Mouse (Mus musculus): Measurements from ENCODE around the gene Chid1. TPM values are rescaled to one million over a fixed set of nuclear protein-coding genes. Genes with fewer than 3 reads are reported as not detected.

Gene Chid1
- polyA plus RNA-seq, 1 experiment from 2014 or later, result 33.3 TPM

- Histone ChIP-seq H3K27ac (replicated peaks in 1 of 2; ENCODE audit: control insufficient read depth in 1 of 2, insufficient read depth in 1 of 2, low read depth in 2 of 2, low read length in 2 of 2) (no peak overlapping the region), H3K9ac (ENCODE audit: low read length) (no peak overlapping the region), H3K4me2 (ENCODE audit: low read length) (no peak overlapping the region), H3K27me3 (ENCODE audit: control insufficient read depth, insufficient read depth, low read length) (no peaks in the 10 kb centered on the region), H3K4me3 (ENCODE audit: control insufficient read depth in 1 of 2, insufficient read depth in 1 of 2, low read depth in 1 of 2, low read length in 2 of 2) (no peak overlapping the region), H3K36me3 (ENCODE audit: control insufficient read depth, insufficient read depth, low read length) (peaks cover 6% of the 10 kb centered on the region; the same call in 1 of the 2 replicates), H3K9me3 (ENCODE audit: control insufficient read depth, low read length) (no peaks in the 10 kb centered on the region), H3K4me1 (ENCODE audit: control insufficient read depth in 2 of 2, insufficient read depth in 2 of 2, low read length in 2 of 2) (peaks cover 12 to 21% of the 10 kb centered on the region in 2 experiments)
- 53% methylated on average over 2 of the region's 2 CpGs for WGBS
- ATAC-seq (ENCODE audit: insufficient number of reproducible peaks, insufficient read depth, low FRiP score, low read depth), result no peak
Observed at GRCm38 (mm10) chr7:141506278-141506677, 33.4 kb downstream of the Chid1 start.

DNA sequence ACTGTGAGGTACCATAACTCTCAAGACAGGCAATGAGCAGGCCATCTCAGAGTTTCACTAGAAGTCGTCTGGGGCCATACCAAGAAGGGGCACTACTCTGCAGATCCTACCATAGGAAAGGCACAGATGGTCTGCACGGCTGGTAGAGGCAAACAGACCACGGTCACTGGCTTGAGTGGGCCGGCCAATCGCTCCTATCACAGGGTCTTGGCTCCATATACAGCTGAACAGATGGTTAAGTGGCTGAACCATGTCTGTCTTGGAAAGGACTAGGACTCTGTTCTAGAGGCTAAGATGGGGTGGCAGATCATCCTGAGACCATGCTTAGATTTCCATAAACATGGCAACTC lies 37.1 kb downstream of the Chid1 start:
- H3K36me3 ChIP-seq (ENCODE audit: control insufficient read depth, insufficient read depth, low read length), result 0 out of 2 replicates have a peak, but pooled peaks cover 11% of the 10 kb centered on the region
- 96% methylated on average over 5 of the region's 5 CpGs for WGBS
- H3K27ac ChIP-seq (replicated peaks in 1 of 2; ENCODE audit: control insufficient read depth in 1 of 2, insufficient read depth in 1 of 2, low read depth in 2 of 2, low read length in 2 of 2), result no peak overlapping the region
- H3K4me1 ChIP-seq (ENCODE audit: control insufficient read depth in 2 of 2, insufficient read depth in 2 of 2, low read length in 2 of 2), result peaks cover 10 to 13% of the 10 kb centered on the region in 2 experiments
- H3K9ac ChIP-seq (ENCODE audit: low read length), result no peak overlapping the region
- no peak overlapping the region for H3K4me3 ChIP-seq (ENCODE audit: control insufficient read depth in 1 of 2, insufficient read depth in 1 of 2, low read depth in 1 of 2, low read length in 2 of 2)
- no peak overlapping the region for H3K4me2 ChIP-seq (ENCODE audit: low read length)
- ATAC-seq (ENCODE audit: insufficient number of reproducible peaks, insufficient read depth, low FRiP score, low read depth), result no peak
- no peaks in the 10 kb centered on the region for H3K27me3 ChIP-seq (ENCODE audit: control insufficient read depth, insufficient read depth, low read length)
- H3K9me3 ChIP-seq (ENCODE audit: control insufficient read depth, low read length), result no peaks in the 10 kb centered on the region

DNA sequence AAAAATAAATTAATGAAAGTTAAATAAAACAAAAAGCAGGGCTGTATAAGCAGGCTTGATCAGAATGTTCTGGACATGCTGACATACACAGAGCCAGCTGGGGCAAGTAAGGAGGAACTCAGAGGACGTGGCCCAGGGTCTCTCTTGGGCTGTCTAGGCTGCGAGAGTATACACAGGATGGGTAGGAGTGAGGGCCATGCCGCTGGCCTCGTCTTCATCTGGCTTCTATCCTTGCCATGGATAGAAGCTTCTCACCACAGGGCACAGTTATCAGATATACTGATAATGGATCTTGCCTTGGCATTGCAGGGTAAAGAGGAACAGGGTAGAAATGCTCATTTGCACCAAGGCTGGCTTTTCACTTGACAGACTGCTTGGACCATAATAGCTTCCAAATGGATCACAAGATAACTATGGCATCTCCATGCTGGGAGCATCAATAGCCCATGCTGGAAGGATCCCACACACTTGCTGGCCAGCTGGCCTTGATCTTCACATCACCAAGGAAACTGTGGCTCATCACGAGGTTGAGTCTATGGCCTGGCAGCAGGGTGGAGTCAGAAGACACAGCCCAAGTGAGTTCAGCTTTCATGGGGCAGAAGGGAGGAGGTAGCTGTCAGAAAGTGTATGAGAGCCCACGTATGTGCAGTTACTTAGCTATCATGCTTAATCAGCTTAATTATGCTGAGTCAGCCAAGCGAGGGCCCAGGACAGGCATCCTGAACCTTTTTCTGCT lies 37.7 kb downstream of the Chid1 start:
- no peak for ATAC-seq (ENCODE audit: insufficient number of reproducible peaks, insufficient read depth, low FRiP score, low read depth)
- Histone ChIP-seq H3K27me3 (ENCODE audit: control insufficient read depth, insufficient read depth, low read length) (no peaks in the 10 kb centered on the region), H3K36me3 (ENCODE audit: control insufficient read depth, insufficient read depth, low read length) (0 out of 2 replicates have a peak, but pooled peaks cover 11% of the 10 kb centered on the region), H3K4me1 (ENCODE audit: control insufficient read depth in 2 of 2, insufficient read depth in 2 of 2, low read length in 2 of 2) (peaks cover 14 to 19% of the 10 kb centered on the region in 2 experiments), H3K9me3 (ENCODE audit: control insufficient read depth, low read length) (no peaks in the 10 kb centered on the region), H3K4me3 (ENCODE audit: control insufficient read depth in 1 of 2, insufficient read depth in 1 of 2, low read depth in 1 of 2, low read length in 2 of 2) (no peak overlapping the region), H3K9ac (ENCODE audit: low read length) (no peak overlapping the region), H3K4me2 (ENCODE audit: low read length) (no peak overlapping the region), H3K27ac (replicated peaks in 1 of 2; ENCODE audit: control insufficient read depth in 1 of 2, insufficient read depth in 1 of 2, low read depth in 2 of 2, low read length in 2 of 2) (no peak overlapping the region)
- 86% methylated on average over 7 of the region's 7 CpGs for WGBS

- Histone ChIP-seq H3K4me3 (ENCODE audit: control insufficient read depth in 1 of 2, insufficient read depth in 1 of 2, low read depth in 1 of 2, low read length in 2 of 2) (no peak overlapping the region), H3K9me3 (ENCODE audit: control insufficient read depth, low read length) (no peaks in the 10 kb centered on the region), H3K4me1 (ENCODE audit: control insufficient read depth in 2 of 2, insufficient read depth in 2 of 2, low read length in 2 of 2) (peaks cover 16 to 22% of the 10 kb centered on the region in 2 experiments), H3K27ac (replicated peaks in 1 of 2; ENCODE audit: control insufficient read depth in 1 of 2, insufficient read depth in 1 of 2, low read depth in 2 of 2, low read length in 2 of 2) (peak overlapping the region in 1 of 2 experiments; percentile 60; a peak in 2 of 4 replicates), H3K36me3 (ENCODE audit: control insufficient read depth, insufficient read depth, low read length) (peaks cover 31% of the 10 kb centered on the region), H3K4me2 (ENCODE audit: low read length) (no peak overlapping the region), H3K27me3 (ENCODE audit: control insufficient read depth, insufficient read depth, low read length) (no peaks in the 10 kb centered on the region), H3K9ac (ENCODE audit: low read length) (0 out of 2 replicates have a peak overlapping the region, but pooled peaks have one; percentile 11)
- ATAC-seq (ENCODE audit: insufficient number of reproducible peaks, insufficient read depth, low FRiP score, low read depth), result no peak
- 68% methylated on average over 3 of the region's 3 CpGs for WGBS
Observed at GRCm38 (mm10) chr7:141497600-141497999, 42.1 kb downstream of the Chid1 start.

DNA sequence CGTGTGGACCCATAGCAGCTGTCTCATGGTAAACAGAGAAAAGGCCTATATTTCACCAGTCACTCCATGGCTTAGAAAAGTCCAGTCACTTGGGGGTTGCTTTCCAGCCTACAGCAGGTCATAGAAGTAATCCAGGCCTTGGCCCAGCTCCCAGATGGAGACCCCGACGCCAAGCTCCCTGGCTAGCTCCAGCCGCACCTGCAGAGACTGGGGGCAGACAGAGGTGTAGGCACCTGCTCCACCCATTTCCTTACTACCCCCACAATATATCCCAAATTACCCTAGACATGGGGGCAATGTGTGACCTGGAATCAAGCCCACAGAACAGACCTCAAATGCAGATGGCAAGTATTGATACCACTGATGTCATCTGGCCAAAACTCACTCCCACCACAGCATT lies 43.7 kb downstream of the Chid1 start:
- no peak overlapping the region for H3K4me2 ChIP-seq (ENCODE audit: low read length)
- H3K9ac ChIP-seq (ENCODE audit: low read length), result no peak overlapping the region
- no peak overlapping the region for H3K27ac ChIP-seq (replicated peaks in 1 of 2; ENCODE audit: control insufficient read depth in 1 of 2, insufficient read depth in 1 of 2, low read depth in 2 of 2, low read length in 2 of 2)
- H3K4me1 ChIP-seq (ENCODE audit: control insufficient read depth in 2 of 2, insufficient read depth in 2 of 2, low read length in 2 of 2), result peaks cover 16 to 22% of the 10 kb centered on the region in 2 experiments
- no peak overlapping the region for H3K4me3 ChIP-seq (ENCODE audit: control insufficient read depth in 1 of 2, insufficient read depth in 1 of 2, low read depth in 1 of 2, low read length in 2 of 2)
- H3K27me3 ChIP-seq (ENCODE audit: control insufficient read depth, insufficient read depth, low read length), result no peaks in the 10 kb centered on the region
- ATAC-seq (ENCODE audit: insufficient number of reproducible peaks, insufficient read depth, low FRiP score, low read depth), result no peak
- H3K9me3 ChIP-seq (ENCODE audit: control insufficient read depth, low read length), result no peaks in the 10 kb centered on the region
- H3K36me3 ChIP-seq (ENCODE audit: control insufficient read depth, insufficient read depth, low read length), result peaks cover 42% of the 10 kb centered on the region
- WGBS, result 75% methylated on average over 4 of the region's 4 CpGs

GRCm38 (mm10) chr7:141495379-141495778 lies 44.3 kb downstream of the Chid1 start:
- H3K27me3 ChIP-seq (ENCODE audit: control insufficient read depth, insufficient read depth, low read length), result no peaks in the 10 kb centered on the region
- ATAC-seq (ENCODE audit: insufficient number of reproducible peaks, insufficient read depth, low FRiP score, low read depth), result no peak
- H3K9ac ChIP-seq (ENCODE audit: low read length), result no peak overlapping the region
- H3K4me1 ChIP-seq (ENCODE audit: control insufficient read depth in 2 of 2, insufficient read depth in 2 of 2, low read length in 2 of 2), result peaks cover 16 to 22% of the 10 kb centered on the region in 2 experiments
- no peak overlapping the region for H3K4me2 ChIP-seq (ENCODE audit: low read length)
- 89% methylated on average over 2 of the region's 2 CpGs for WGBS
- no peaks in the 10 kb centered on the region for H3K9me3 ChIP-seq (ENCODE audit: control insufficient read depth, low read length)
- no peak overlapping the region for H3K27ac ChIP-seq (replicated peaks in 1 of 2; ENCODE audit: control insufficient read depth in 1 of 2, insufficient read depth in 1 of 2, low read depth in 2 of 2, low read length in 2 of 2)
- peaks cover 45% of the 10 kb centered on the region for H3K36me3 ChIP-seq (ENCODE audit: control insufficient read depth, insufficient read depth, low read length)
- no peak overlapping the region for H3K4me3 ChIP-seq (ENCODE audit: control insufficient read depth in 1 of 2, insufficient read depth in 1 of 2, low read depth in 1 of 2, low read length in 2 of 2)

DNA sequence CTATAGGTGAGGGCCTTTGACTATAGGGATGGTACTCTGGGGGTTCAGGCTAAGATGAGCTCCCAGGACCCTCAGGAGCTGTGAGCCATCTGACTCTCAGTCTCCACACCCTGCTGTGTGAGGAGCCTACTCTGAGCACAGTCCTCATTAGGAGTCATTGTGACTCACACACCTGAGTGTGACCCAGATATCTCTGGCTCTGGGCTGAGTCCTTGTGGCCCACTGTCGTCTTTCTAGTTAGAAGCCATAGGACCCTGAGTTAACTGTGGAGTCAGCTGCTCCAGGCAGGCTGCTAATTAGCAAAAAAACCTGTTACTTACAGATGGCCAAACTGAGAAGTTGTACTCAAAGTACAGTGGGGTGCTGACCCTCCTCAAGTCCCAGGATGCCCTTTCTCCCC lies 45.9 kb downstream of the Chid1 start:
- WGBS, result 68% methylated on average over 1 of the region's 1 CpGs
- no peak for ATAC-seq (ENCODE audit: insufficient number of reproducible peaks, insufficient read depth, low FRiP score, low read depth)
- Histone ChIP-seq H3K27me3 (ENCODE audit: control insufficient read depth, insufficient read depth, low read length) (no peaks in the 10 kb centered on the region), H3K9ac (ENCODE audit: low read length) (no peak overlapping the region), H3K9me3 (ENCODE audit: control insufficient read depth, low read length) (no peaks in the 10 kb centered on the region), H3K36me3 (ENCODE audit: control insufficient read depth, insufficient read depth, low read length) (peaks cover 50% of the 10 kb centered on the region), H3K27ac (replicated peaks in 1 of 2; ENCODE audit: control insufficient read depth in 1 of 2, insufficient read depth in 1 of 2, low read depth in 2 of 2, low read length in 2 of 2) (no peak overlapping the region), H3K4me3 (ENCODE audit: control insufficient read depth in 1 of 2, insufficient read depth in 1 of 2, low read depth in 1 of 2, low read length in 2 of 2) (no peak overlapping the region), H3K4me2 (ENCODE audit: low read length) (no peak overlapping the region), H3K4me1 (ENCODE audit: control insufficient read depth in 2 of 2, insufficient read depth in 2 of 2, low read length in 2 of 2) (peaks cover 10 to 14% of the 10 kb centered on the region in 2 experiments)

DNA sequence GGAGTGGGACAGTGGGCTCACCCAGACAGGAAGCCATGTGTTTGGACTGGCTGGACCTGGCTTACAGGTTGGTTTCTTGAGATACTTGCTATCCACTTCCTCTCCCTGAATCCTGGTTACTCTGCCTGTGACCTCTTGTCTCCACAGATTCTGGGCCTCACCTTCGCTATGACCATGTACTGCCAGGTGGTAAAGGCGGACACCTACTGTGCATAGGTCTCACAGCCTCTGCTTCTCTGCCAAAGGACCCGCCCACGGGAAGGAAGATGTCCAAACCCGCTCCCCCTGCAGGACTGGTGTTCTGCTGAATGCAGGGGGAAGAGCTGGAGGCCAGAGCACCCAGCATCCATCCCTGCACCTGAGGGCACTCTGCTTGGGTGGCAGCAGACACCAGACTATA lies 46.9 kb downstream of the Chid1 start:
- ATAC-seq (ENCODE audit: insufficient number of reproducible peaks, insufficient read depth, low FRiP score, low read depth), result no peak
- H3K4me1 ChIP-seq (ENCODE audit: control insufficient read depth in 2 of 2, insufficient read depth in 2 of 2, low read length in 2 of 2), result peaks cover 9 to 11% of the 10 kb centered on the region in 2 experiments
- WGBS, result 85% methylated on average over 5 of the region's 5 CpGs
- H3K4me3 ChIP-seq (ENCODE audit: control insufficient read depth in 1 of 2, insufficient read depth in 1 of 2, low read depth in 1 of 2, low read length in 2 of 2), result no peak overlapping the region
- no peak overlapping the region for H3K27ac ChIP-seq (replicated peaks in 1 of 2; ENCODE audit: control insufficient read depth in 1 of 2, insufficient read depth in 1 of 2, low read depth in 2 of 2, low read length in 2 of 2)
- no peak overlapping the region for H3K4me2 ChIP-seq (ENCODE audit: low read length)
- H3K9ac ChIP-seq (ENCODE audit: low read length), result no peak overlapping the region
- peaks cover 50% of the 10 kb centered on the region for H3K36me3 ChIP-seq (ENCODE audit: control insufficient read depth, insufficient read depth, low read length)
- H3K9me3 ChIP-seq (ENCODE audit: control insufficient read depth, low read length), result no peaks in the 10 kb centered on the region
- no peaks in the 10 kb centered on the region for H3K27me3 ChIP-seq (ENCODE audit: control insufficient read depth, insufficient read depth, low read length)

Data from heart, embryonic 14.5 days (tissue).